Mouse (Mus musculus): ENCODE measurements around the gene Blm. TPM values are rescaled to one million over a fixed set of nuclear protein-coding genes. Genes with fewer than 3 reads are reported as not detected.
A peak's percentile ranks its signal among the peaks of the same experiment; 100 is the strongest.
"Not testable (repeated sequence)": the region's sequence is repeated elsewhere in the genome, so short reads cannot be mapped to it uniquely, and the experiment has no call there.

Blm gene
- total RNA-seq, 2 experiments from 2014 or later, result 27.1 to 38.8 TPM

GRCm38 (mm10) chr7:80534291-80535008, 469 bp downstream of the Blm start:
- ATAC-seq (ENCODE audit: poor library complexity, severe bottlenecking), result peak; percentile 43

DNA sequence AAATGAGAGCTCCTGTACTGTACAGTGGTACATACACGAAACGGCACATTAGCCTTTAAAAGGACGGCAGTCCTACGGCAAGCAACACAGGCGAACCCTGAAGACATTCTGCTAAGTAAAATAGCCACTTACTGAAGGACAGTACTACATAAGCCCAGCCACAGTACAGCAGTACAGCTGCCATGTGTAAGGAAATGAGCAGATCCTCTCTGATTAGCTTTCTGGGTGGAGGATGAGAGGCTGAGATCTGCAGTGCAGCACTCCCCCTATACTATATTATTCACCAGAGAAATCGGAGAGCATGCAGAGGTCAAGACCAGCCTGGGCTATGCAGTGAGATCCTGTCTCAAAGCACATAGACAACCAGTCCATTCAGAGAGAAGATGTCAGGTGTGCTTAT, 3.8 kb downstream of the Blm start:
- no peak for ATAC-seq (ENCODE audit: poor library complexity, severe bottlenecking)

DNA sequence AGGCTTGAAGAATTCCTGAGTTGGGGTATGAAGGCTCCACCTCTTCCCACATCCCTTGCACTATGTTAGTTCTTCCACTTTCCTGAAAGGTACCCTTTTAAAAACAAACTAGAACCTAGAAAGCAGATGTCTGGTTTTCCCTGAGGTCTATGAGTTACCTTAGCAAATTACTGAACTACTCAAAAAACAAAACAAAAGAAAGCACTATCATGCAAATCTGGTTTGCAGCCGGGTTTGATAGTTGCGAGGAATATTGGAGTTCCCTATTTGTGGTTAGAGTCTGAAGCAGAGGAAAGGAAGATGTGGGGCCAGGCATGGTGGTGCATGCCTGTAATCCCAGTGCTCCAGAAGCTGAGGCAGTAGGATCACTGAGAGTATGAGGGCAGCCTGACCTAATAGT, 4.3 kb downstream of the Blm start:
- no peak for ATAC-seq (ENCODE audit: poor library complexity, severe bottlenecking)

GRCm38 (mm10) chr7:80526698-80527097, 8.2 kb downstream of the Blm start:
- no peak for ATAC-seq (ENCODE audit: poor library complexity, severe bottlenecking)

GRCm38 (mm10) chr7:80512408-80513085, 22.4 kb downstream of the Blm start:
- ATAC-seq (ENCODE audit: poor library complexity, severe bottlenecking), result no peak

- not testable (repeated sequence) for ATAC-seq (ENCODE audit: poor library complexity, severe bottlenecking)
Observed at GRCm38 (mm10) chr7:80507697-80508096, 27.2 kb downstream of the Blm start.

DNA sequence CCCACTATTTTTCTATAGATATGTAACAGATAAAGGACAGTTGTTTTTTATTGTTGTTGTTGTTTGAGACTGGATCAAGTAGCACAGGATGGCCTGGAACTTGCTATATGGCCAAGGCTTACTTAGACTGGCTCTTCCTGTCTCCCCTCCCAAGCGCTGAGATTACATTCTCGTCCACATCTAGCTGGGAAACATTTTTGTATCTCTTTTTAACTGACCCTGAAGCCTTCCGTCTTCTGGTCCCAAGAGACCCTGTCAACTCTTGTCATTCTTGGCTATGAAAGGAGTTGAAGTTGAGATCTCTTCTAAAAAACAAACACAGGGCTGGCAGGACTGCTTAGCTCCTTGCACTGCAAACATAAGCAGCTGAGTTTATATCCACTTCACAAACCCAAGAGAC, 28.9 kb downstream of the Blm start:
- no peak for ATAC-seq (ENCODE audit: poor library complexity, severe bottlenecking)

- ATAC-seq (ENCODE audit: poor library complexity, severe bottlenecking), result peak; percentile 62
Observed at GRCm38 (mm10) chr7:80504920-80505319, 30.0 kb downstream of the Blm start.

DNA sequence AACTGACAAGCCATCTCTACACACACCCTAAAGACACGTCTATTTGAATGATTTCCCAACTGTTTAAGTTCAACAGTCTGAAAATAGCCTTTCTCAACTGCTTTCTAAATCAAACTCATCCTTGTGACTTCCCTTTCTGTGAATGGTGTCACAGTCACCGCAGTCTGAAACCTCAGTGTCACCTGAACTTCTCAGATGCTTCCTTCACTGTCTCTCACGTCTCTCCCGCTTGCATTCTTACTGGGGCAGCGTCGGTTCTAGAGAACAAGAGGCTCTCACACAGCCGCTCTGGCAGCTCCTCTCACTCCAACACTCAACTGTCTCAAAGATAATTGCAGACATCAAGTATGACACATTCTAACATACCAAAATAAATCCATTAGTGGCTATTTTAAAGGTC, 33.9 kb downstream of the Blm start:
- ATAC-seq (ENCODE audit: poor library complexity, severe bottlenecking), result peak; percentile 91

- ATAC-seq (ENCODE audit: poor library complexity, severe bottlenecking), result 0 out of 2 replicates have a peak, but pooled peaks have one; percentile 31
Observed at GRCm38 (mm10) chr7:80500099-80500498, 34.8 kb downstream of the Blm start.

DNA sequence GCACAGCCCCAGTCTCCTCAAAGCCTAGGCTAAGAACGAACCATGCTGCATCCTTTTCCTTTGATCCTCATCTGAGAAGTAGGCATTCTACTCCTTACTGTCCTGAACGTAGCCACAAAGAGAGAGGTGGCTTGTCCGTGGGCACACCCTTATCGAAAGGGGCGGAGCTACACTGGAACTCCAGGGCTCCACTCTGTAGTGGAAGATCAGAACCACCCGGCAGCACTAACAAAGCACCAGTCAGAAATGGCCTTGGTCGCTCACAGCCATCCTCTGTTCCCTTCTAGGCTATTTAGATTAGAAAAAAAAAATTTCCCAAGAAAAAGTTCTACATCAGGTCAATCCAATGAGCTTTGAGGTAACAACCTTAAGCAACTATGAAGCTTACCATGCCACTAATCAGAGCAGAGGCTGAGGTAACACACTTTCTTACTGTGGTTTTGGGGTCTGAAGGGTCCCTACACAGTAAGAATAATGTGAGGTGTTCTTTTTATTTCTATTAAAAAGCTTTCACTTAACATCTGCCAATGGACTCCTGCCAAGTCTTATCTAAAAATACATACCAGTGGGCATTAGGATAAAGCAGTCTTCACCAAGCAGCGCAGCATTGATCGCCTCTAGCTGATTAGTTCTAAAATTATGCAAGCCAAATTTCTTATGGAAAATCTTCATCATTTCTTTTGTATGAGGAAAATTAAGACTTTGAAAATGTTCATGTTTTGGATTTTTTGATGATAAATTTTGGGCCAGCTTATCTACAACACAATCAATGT, 35.5 kb downstream of the Blm start:
- ATAC-seq (ENCODE audit: poor library complexity, severe bottlenecking), result no peak

DNA sequence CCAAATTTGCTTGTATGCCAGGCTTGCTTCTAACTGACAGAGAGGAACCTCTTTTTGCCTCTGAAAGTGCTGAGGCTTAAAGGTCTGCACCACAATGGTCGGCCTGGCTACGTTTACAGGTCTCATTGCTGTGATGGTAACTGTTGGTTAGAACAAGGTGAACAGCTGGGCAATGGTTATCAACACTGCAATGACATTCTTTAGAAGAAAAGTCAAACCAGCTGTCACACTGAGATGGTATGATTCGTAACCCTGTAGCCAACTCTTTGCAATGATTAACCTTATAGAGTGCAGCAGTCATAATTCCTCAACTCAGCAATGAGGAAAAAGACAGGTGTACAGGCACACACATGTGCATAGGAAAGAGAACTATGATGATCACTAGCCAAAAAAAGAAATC, 38.3 kb downstream of the Blm start:
- ATAC-seq (ENCODE audit: poor library complexity, severe bottlenecking), result no peak

GRCm38 (mm10) chr7:80495210-80495609, 39.7 kb downstream of the Blm start:
- ATAC-seq (ENCODE audit: poor library complexity, severe bottlenecking), result peak; percentile 45; the same call in 1 of the 2 replicates

GRCm38 (mm10) chr7:80491995-80492394, 42.9 kb downstream of the Blm start:
- ATAC-seq (ENCODE audit: poor library complexity, severe bottlenecking), result no peak

DNA sequence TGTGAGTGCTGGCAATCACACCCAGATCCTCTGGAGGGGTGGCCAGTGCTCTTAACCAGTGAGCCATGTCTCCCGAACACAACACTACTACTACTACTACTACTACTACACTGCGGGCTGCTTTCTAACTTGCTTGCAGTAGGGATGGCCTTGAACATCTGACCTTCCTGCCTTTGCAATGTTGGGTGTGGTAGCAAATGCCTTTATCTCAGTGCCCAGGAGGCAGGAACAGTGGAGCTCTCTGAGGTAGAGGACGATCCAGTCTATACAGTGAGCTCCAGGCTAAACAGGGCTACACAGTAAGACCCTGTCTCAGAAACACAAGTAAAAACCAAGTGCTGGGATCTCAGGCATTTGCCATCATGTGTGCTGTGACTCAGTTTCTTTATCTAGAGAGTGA, 43.8 kb downstream of the Blm start:
- no peak for ATAC-seq (ENCODE audit: poor library complexity, severe bottlenecking)

- no peak for ATAC-seq (ENCODE audit: poor library complexity, severe bottlenecking)
Observed at GRCm38 (mm10) chr7:80490351-80490750, 44.6 kb downstream of the Blm start.

DNA sequence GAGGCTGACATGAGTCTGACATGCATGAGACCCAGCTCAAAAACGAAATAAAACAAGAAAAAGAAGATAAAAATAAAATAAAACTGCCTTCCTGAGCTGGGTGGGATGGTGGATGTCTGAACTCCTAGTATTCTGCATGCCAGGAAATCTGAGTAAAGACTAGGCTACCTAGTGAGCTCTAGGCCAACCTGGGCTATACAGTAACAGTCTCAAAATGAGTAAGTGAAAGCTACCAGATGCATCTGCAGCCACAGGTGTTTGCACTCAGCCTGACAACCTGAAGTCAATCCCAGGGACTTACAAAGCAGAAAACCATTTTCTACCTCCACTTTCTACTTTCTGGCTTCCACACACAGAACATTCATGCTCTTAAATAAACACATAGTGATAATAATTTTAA, 45.5 kb downstream of the Blm start:
- ATAC-seq (ENCODE audit: poor library complexity, severe bottlenecking), result no peak

- ATAC-seq (ENCODE audit: poor library complexity, severe bottlenecking), result no peak
Observed at GRCm38 (mm10) chr7:80487239-80487638, 47.7 kb downstream of the Blm start.

DNA sequence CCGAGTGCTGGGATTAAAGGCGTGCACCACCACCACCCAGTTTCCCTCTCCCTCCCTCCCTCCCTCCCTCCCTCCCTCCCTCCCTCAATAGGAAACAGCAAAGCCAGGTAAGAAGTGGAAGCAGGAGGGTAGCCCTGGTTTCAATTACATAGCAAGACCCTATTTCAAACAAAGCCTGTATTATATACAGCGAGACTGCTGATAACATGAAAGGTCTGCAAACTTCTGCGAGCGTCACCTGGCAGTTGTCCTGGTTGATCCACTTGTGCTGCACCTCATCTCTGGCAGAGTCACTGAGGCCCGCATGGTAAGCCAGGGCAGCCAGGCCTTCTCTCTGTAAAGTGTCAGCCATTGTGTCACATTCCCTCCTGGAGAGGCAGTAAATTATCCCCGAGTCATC, 54.8 kb downstream of the Blm start:
- ATAC-seq (ENCODE audit: poor library complexity, severe bottlenecking), result no peak

DNA sequence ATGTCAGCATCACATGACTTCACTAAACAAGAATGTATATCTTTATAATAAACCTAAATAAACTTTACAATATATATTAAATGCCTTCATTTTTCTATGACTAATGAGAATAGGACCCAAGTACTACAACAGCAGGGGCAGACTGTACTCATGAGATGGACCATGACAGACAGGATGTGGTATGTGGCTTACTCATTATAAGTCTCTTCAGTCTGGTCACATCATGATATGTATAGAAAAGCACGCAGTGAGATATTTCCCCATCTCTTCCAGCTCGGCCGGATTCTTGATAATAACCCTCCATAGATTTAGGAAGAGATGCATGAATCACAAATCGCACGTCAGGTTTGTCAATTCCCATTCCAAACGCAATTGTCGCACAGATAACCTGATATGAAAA, 61.1 kb downstream of the Blm start:
- peak; percentile 66 for ATAC-seq (ENCODE audit: poor library complexity, severe bottlenecking)

GRCm38 (mm10) chr7:80468851-80469250, 66.1 kb downstream of the Blm start:
- no peak for ATAC-seq (ENCODE audit: poor library complexity, severe bottlenecking)

GRCm38 (mm10) chr7:80467334-80467733, 67.6 kb downstream of the Blm start:
- ATAC-seq (ENCODE audit: poor library complexity, severe bottlenecking), result peak; percentile 80
